Mouse (Mus musculus): ENCODE measurements around the gene Hist1h1e.
"Not testable (repeated sequence)": the region's sequence is repeated elsewhere in the genome, so short reads cannot be mapped to it uniquely, and the experiment has no call there.

Hist1h1e gene

DNA sequence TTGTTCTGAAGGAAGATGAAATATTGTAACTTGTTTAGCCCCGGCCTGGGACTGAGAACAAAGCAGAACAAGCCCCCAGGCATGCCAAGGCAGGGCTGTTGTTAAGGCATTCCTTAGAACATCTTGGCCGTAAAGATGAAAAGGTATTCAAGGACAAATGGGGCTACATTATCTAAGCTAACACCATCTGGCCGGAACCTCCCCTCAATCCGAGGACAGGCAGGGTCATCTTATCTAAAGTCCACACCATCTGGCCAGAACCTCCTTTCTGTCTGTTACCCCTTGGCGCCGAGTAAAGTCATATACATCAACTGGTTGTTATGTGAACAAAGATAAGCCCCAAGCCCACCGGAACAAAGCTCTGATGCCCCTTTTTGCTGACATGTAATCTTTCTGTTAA, 30.5 kb downstream of the Hist1h1e start:
- not testable (repeated sequence) for DNase-seq (ENCODE audit: low spot score)

DNA sequence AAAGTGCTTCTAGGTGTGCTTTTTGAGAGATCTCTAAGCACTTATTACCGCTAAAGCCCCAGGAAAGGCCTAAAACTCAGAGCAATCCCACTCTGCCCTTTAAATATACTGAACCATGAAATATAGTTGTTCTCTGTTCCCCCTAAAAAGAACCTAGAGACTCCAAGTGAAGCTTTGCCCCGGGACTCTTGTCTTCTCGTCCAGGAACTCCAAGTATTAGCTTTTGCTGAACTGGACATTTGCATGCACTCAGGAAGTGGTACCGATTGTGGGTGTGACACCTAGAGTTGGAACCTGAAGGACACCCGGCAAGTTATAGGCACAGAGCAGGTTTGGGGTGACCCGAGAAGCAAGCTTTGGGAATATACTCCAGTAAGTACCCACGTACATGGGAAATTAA, 31.2 kb downstream of the Hist1h1e start:
- DNase-seq (ENCODE audit: low spot score), result no peak

DNA sequence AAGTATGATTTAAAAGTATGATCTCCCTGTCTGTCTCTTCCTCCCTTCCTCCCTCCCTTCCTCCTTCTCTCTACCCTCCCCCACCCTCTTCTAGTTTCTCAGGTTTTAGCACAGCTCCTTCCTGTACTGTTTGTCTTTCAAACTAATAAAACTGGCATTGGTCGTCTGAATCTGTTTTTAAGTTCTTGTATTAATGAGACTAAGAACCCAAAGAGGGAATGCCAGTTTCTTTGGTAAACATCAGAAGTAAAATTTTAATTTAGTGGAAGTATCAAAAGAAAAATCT, 35.5 kb downstream of the Hist1h1e start:
- DNase-seq (ENCODE audit: low spot score), result no peak

DNA sequence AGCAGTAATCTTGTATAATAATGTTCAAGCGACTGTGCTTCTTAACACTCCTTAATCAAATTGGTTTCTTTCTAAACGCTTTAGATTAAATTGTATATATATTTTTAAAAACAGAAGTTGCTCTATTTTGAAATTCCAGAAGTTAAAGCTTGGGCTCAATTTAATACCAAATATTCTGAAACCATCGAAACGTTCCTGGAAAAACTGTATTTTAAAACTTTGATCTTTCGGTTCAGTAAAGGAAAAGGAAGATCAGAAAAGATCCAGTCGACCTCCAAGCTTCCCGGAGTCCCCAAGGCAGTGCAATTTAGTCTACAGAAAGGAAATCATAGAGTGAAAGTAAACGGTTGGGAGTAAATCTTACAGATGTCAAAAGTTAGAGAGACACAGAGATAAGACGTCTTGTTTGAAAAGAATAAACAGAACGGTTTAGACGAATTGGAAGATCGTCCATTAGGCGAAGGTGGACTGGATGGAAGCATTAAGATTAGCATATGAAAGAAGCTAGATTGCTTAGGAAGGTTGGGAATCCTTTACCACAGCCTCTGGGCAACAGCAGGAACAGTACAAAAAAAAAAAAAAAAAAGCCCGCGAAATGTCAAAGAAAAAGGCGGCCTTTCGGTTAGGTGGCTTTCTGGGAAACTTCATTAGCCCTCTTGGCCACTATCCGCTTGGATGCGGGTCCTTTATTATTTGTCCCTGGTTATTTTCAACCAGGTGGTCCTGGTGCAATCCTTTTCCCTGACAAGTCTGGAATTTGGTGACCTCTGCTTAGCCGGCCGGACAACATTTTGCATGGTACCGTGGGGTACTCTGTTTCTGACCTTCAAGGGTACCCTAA, 36.0 kb downstream of the Hist1h1e start:
- no peak for DNase-seq (ENCODE audit: low spot score)

DNA sequence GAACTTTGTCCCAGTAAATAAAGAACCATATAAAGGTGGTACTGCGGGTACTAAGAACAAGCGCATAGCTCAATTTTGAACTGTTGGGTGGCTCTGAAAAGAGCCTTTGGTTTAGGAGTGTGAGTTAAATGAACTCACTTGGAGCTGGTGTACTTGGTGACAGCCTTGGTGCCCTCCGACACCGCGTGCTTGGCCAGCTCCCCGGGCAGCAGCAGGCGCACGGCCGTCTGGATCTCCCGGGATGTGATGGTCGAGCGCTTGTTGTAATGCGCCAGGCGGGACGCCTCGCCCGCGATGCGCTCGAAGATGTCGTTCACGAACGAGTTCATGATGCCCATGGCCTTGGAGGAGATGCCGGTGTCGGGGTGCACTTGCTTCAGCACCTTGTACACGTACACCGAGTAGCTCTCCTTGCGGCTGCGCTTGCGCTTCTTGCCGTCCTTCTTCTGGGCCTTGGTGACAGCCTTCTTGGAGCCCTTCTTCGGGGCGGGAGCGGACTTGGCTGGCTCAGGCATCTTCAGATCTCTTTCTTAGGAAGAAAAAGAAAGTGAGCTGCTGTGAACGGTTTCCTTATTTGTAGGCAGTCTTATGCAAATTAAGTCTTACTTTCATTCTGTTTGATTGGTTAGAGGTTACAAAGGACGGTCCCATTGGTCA, 36.8 kb downstream of the Hist1h1e start:
- DNase-seq (ENCODE audit: low spot score), result peak; percentile 69

DNA sequence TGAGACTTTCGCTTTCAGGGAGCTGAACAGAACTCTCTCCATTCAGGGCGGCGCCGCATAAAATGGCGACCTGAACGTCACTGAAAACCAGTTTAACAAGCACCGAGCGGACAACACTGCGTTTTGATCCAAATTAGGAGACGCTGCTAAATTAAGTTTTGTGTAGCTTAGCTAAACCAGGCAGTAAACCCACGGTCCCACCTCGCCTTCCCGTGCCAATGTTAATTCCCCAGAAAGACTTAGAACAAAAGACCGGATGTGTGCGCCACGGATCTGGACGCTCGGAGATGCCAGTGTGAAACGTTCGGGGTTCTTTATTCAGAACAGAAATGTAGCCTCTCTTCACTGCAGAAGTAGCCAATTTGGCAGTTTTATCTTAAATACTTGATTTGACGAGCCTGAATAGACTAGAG, 37.3 kb downstream of the Hist1h1e start:
- DNase-seq (ENCODE audit: low spot score), result peak; percentile 66

DNA sequence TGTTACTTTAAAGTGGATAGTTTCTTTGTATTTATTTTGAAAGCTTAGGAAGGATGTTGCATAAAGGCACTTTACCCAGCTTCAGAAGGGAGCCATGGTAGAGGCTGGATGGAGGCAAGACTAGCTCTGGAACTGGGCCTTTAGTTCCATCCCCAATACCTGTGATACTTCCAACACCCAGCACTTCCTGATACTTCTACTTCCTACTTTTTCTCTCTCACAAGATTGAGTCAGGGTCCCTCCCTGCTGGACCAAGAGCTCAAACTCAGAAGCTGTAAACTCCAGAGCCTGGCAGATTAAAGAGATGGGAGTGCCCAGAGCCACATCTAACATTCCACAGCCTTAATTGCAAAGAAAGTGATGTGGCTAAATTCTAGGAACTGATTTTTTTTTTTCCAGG, 38.0 kb downstream of the Hist1h1e start:
- no peak for DNase-seq (ENCODE audit: low spot score)

DNA sequence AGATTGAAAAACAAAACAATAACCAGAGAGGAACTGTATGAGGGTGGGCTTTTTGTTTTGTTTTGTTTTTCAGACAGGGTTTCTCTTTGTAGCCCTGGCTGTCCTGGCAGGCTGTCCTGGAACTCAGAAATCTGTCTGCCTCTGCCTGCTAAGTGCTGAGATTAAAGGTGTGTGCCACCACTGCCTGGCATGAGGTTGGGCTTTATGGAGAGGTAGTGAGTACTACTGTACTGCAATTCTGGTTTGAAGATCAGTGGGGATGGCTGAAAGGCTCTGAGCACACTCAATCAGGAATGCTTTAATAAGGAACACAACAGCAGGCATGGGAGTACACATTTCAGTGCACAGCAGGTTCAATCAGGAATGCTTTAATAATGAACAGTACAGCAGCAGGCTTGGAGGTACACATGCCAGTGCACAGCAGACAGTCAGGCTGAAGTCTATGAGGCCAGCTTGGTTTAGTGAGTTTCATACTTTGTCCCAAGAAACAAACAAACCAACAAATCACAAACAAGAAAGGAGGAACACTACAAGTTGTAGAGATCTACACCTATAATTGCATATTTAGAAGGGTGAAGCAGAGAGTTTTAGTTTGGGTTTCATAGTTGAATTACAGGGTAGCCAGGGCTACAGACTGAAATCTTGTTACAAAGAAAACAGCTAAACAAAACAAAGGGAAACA, 38.8 kb downstream of the Hist1h1e start:
- DNase-seq (ENCODE audit: low spot score), result no peak

DNA sequence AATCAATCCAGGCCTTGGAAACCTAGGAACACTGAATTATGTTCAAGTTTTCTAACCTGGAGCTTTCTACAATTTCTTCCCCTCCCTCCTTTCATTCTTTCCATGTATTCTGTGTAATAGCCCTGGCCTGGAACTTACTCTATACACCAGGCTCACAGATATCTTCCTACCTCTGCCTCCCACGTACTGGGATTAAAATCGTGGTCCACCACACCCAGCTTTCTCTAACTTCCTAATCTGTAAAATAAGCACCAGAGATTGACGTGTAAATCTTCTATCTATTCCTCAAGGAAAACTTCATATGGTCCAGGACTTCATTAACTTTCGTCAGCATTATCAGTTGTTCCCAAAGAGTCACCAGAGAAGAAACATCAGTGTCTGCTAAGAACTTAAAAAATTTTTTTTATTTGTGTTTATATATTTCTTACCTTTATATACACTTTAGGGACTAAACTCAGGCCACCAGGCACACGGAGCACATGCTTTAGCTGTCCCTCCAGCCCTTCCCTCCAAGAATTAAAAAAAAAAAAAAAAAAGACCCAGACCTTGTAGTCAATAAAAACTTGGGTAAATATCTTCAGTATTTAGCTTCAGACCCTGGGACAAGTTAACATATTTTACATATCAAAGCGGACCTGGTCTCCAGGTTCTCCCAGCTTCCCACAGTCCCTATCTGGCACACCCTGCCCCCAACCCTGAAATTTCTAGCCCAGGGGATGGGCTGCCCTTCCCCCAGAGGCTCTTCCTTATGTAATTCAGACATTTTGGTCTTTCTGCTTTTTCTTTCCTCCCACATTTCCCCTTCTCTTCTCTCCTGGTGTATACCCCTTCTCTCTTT, 39.9 kb downstream of the Hist1h1e start:
- no peak for DNase-seq (ENCODE audit: low spot score)

DNA sequence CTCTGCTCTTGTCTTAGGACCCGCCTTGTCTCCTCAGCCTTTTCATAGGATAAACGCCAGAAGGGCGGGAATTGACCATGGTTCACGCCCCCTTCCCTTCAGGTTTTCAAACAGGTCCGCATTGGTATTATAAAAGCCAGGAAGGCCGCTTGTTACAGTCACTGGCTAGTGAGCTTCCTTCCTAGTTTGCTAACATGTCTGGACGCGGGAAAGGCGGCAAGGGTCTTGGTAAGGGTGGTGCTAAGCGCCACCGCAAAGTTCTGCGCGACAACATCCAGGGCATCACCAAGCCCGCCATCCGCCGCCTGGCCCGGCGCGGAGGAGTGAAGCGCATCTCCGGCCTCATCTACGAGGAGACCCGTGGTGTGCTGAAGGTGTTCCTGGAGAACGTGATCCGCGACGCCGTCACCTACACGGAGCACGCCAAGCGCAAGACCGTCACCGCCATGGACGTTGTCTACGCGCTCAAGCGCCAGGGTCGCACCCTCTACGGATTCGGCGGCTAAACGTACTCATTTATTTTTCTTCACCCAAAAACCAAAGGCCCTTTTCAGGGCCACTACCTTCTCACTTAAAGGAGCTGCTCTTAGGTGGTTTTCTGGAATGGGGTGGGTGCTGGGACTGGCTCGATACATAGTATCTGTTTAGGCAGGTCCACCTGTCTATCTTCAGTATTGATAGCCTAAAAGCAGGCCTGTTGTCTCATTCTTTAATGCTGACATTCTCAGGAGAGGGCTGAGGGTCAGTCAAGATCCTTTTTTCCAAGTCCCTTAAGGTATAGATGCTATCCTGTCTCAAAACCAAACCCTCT, 40.7 kb downstream of the Hist1h1e start, which contains the start of gene Hist1h4d:
Gene Hist1h4d (plus strand): TSS at position 191 of the 811 bp plus-strand sequence.
- peak; percentile 91 for DNase-seq (ENCODE audit: low spot score)

DNA sequence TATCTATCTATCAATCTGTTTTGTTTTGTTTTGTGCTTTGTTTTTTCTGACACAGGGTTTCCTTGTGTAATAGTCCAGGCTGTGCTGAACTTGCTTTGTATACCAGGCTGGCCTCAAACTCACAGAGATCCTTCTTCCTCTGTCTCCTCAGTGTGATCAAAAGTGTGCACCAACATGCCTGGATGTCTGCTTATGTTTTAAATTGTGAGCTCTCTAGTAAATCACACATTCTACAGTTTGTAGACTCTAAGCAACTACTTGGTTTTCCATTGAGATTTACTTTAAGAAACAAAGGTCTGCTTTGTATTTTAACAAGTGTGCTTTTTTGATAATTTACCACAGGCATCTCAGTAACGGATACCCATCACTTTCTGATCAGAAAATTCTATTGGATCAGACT, 44.5 kb downstream of the Hist1h1e start:
- DNase-seq (ENCODE audit: low spot score), result no peak

DNA sequence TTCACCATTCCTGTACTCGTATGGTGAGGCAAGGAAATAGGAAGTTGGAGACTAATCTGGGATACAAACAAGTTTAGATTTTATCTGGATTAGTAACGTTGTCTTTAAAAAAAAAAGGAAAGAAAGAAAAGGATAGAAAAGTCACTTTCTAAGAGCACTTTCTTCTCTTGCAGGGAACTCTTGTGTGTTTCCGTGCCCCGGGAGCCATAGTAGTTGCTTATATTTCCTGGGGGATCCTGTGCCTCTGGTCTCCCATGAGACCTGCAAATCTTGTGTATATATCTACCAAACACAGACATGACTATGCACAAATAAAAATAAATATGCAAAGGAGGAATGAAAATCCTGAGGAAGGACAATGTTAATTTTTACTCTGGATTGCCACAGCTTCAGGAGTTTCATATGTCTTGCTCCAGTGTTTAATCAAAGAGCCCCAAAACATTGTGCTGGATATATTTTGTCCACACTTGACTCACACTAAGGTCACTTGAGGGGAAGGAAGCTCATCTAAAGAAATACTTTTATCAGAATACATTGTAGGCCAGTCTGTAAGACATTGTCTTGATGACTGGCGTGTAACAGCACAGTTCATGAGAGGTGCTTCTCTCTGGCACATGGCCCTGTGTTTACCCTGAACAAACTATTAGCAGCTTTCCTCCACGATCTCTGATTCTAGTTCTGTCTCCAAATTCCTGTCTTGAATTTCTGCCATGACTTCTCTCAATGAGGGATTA, 45.3 kb downstream of the Hist1h1e start:
- no peak for DNase-seq (ENCODE audit: low spot score)

DNA sequence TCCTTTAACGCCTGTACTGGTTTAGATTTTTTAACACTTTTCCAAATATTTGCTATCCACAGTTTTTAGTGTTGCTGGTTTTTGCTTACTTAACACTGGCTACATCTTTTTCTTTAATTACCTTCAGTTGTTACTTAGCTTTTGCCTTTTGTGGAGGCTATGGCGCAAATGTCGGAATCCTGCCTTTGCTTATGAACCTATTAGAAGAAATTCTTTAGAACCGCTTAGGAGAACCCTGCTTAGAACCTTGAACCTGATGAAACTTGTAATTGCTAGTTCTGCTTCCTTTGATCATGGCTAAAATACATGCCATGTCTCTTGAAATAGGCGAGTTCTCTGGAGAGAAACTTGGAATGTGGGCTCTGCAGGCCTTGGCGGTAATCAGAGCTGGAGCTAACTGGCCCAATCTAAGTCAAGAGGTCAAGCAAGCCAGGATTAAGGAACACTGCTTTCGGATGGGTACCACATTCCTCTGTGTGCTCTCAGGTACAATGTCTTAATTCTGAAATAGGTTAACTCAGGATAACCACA, 45.9 kb downstream of the Hist1h1e start:
- DNase-seq (ENCODE audit: low spot score), result no peak

DNA sequence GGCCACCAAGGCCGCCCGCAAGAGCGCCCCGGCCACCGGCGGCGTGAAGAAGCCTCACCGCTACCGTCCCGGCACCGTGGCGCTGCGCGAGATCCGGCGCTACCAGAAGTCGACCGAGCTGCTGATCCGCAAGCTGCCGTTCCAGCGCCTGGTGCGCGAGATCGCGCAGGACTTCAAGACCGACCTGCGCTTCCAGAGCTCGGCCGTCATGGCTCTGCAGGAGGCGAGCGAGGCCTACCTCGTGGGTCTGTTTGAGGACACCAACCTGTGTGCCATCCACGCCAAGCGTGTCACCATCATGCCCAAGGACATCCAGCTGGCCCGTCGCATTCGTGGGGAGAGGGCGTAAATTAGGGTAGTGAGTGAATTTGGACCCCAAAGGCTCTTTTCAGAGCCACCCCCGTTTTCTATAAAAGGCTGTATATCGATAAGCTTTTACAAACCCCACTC, 46.5 kb downstream of the Hist1h1e start:
- not testable (repeated sequence) for DNase-seq (ENCODE audit: low spot score)

DNA sequence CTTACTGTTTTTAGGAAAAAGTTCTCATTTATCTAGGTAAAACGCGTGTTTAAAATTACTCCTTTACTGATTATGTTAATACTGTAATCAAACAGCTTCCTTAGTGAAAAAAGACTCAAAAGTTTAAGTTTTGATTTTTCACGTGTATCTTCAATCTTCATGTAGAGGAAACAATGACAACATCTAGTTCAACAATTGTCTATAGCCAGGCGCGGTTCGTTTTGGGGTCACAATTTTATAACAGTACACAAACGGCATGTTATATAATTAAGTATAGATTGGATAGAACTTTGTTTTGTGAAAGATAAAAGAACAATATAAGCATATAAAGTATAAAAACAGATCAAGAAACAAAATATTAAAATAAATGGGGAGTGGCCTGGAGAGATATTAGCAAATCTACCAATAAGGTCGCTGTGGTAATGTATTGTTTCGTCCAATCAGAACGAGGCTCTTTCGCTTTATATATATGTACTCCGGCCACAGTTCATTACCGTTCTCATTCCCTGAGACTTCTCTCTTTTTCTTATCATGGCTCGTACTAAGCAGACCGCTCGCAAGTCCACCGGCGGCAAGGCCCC, 47.0 kb downstream of the Hist1h1e start, which contains the start of gene Hist1h3d:
Gene Hist1h3d (plus strand): TSS at position 493 of the 581 bp plus-strand sequence.
- no peak for DNase-seq (ENCODE audit: low spot score)

DNA sequence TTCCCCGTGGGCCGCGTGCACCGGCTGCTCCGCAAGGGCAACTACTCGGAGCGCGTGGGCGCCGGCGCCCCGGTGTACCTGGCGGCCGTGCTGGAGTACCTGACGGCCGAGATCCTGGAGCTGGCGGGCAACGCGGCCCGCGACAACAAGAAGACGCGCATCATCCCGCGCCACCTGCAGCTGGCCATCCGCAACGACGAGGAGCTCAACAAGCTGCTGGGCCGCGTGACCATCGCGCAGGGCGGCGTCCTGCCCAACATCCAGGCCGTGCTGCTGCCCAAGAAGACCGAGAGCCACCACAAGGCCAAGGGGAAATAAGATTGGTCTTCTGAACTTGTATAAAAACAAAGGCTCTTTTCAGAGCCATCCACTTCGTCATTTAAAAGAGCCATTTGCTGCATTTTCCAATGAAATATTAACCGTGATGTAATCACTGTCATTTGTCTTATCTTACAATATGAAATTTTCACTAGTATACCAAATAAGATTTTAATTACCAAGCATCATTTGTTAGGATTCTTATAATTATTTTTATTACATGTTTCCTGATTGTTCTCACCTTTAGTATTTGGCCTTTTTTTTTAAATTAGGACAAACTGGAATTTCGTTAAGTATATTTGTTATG, 47.7 kb downstream of the Hist1h1e start:
- not testable (repeated sequence) for DNase-seq (ENCODE audit: low spot score)

DNA sequence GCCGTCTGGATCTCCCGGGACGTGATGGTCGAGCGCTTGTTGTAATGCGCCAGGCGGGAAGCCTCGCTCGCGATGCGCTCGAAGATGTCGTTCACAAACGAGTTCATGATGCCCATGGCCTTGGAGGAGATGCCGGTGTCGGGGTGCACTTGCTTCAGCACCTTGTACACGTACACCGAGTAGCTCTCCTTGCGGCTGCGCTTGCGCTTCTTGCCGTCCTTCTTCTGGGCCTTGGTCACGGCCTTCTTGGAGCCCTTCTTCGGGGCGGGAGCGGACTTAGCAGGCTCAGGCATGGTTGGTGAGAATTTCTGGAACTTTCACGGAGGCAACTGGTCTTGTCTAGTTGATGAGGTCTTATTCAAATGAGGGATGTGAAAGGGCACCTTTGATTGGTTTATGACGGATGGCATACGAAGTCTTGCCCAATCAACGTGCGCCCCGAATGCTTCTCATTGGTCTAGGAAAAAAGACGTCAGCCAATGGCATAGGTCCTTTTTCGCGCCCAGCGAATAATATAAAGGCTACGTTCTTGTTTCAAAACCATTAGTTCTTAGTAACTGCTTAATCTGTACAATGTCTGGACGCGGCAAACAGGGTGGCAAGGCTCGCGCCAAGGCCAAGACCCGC, 48.3 kb downstream of the Hist1h1e start, which contains the start of the genes Hist1h2bf and Hist1h2ad:
Gene Hist1h2bf (minus strand): TSS at position 299 of the 627 bp plus-strand sequence.
Gene Hist1h2ad (plus strand): TSS at position 484 of the 627 bp plus-strand sequence.
- peak; percentile 75 for DNase-seq (ENCODE audit: low spot score)

Measured in ovary, postnatal 36 days (tissue).